Mouse (Mus musculus) R1 (cell line): Measurements from ENCODE around the gene Ext2.

Experiments used
- DNase-seq: peaks from one replicate; pipeline ENCODE4 v3.0.0-alpha.2; 2018; ENCODE audit warnings: low read depth, low spot score

The Ext2 gene

DNA sequence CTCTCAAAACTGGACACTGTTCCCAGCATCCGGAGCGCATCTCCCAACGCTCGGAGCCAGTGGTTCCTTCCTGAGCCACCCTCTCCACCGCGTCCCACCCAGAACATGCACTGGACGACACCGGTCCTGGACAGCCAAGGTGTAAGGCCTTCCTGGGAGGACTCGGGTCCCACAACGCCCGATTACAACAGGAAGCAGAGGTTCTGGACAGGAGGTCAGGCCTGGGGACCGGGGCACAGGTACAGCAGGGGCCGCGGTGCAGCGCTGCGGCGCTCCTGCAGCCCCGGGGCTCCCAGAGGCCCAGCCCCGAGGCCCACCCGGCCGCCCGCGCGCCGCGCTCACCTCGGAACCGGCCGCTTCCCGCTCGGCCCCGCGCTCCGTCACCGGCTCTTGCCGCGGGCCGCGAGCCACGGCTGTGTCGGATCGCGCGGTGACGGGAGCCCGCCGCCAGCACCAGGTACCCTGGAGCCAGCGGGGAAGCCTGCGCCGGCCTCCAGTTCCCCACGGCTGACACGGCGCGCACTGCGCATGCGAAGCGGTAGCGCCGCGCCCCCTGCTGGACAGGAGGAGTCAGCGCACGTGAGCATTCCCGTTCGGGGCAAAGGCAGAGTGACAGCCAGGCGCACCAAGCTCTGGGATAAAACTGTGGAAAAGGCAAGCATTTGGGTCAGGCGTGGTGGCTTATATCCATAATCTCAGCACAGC lies at the start of gene Ext2:
Ext2 (minus strand) TSS at position 524 of the 705 bp plus-strand sequence.
- DNase-seq: peak; percentile 89

DNA sequence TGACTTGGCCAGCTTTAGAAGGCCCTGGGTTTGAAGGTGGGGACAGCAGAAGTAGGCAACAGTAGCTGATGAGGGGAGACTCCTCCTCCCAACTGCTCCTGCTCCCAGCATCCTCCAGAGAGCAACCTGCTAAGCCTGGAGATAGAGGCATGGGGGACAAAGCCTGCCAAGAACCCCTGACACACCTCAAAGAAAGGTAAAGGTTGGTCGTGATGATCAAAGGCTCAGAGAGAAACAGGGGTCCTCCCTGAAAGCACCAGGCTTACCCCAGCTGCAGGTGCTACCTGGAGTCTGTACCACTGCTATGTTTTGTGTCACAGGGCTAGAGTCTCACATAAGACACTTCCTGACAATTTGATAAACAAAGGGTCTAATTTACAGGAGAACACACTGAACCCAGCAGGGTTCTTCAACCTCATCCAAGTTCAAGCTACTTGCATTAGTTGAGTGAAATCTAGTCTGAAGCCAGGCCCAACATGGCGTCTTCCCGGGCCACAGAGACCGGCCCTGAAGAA lies 49.1 kb upstream of the Ext2 start:
- DNase-seq: peak; percentile 93

DNA sequence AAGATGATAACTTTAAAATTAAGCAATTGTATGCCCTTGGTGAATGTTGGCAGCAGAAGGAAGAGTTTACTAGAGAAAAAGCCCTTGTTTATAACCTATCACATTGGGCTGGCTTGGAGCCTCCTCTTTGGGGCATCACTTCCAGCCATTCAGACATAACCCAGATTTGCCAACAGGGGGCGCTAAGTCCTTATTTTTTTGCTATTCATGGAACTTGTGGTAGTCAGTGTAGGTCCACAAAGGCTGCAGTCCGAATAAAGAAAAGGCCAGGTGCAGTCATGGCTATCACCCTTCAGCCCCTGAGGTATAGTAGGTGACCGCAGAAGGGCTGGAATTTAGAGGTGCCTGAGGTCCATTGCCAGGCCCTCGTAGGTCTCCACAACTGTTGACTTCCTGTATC lies 48.5 kb upstream of the Ext2 start:
- DNase-seq: peak; percentile 90

DNA sequence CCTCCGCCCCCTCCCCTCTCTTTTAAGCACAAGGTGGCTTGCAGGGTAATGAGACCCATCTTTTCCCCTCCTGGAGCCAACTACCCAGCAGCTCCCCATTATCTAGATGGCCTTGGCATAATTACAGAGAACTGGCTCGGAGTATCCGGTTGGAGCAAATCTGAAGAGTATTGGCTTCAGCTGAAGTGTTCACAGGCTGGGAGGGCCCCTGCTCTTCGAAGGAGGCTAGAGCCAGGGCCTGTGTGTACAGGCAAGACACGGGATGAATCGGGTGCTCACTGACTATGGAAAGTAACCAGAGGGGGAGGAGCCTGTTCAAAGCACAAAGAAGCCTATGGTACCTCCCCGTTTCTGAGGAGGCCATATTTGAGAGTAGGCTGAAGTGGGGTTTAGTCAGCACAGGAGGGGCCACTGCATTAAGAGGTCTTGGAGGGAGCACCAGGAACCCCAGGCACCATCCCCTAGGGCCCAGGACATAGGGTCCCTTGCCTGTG lies 46.8 kb upstream of the Ext2 start, which contains the start of gene Accsl:
Accsl (minus strand) TSS at position 51 of the 494 bp plus-strand sequence.
- peak; percentile 96 for DNase-seq

DNA sequence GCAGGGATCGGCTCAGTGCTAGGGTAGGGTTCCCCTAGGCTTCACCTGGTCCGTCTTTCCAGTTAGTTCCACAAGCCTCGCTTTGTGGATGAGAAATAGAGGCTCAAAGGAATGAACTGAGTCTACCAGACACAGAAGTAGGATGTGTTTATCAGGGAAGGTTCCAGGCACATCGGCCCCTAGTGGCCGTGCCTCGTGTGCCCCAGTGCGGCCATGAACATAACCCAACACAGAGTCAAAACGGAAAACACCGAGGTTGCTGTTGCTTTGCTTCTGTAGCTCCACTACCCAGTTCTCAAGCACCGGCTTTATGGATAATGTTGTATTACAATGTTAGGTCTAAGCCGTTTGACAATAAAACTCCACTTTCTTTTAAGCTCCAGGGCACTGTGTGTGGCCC lies 46.2 kb upstream of the Ext2 start:
- DNase-seq: peak; percentile 65

GRCm38 (mm10) chr2:93863229-93863628 lies 40.9 kb upstream of the Ext2 start:
- DNase-seq: peak; percentile 68

DNA sequence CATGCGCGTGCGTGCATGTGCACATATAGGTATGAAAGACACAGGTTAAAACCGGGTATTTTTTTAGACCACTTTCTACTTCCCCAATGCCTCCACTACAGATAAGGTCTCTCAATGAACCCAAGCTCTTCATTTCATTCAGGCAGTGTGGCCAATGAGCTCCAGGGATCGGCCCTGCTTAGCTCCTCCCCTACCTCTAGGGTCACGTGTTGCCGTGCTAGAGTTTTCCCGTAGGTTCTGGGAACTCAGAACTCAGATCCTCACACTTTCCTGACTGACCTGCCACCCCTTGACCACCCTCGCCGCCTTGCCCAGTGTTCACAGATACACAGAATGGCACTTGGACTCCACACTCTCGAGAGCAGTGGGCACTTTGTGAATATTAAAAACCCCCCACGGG lies 36.5 kb upstream of the Ext2 start:
- peak; percentile 54 for DNase-seq

DNA sequence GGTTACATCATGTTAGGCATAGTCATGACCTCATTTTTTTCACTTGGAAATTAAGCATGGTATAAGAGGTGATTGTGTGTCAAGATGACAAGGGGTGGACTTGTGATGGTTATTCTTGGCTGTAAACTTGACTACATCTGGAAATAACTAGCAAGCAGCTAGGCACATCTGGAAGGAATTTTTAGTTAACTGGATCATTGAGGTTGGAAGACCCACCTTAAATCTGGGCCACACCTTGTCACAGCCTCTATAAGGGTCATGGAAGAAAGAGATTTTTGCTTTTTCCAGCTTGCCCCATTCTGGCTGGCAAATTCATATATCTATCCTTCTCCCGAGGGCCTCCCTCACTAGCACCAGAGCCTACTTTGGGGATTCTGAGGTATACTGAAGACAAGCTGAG lies 28.9 kb upstream of the Ext2 start:
- no peak for DNase-seq

DNA sequence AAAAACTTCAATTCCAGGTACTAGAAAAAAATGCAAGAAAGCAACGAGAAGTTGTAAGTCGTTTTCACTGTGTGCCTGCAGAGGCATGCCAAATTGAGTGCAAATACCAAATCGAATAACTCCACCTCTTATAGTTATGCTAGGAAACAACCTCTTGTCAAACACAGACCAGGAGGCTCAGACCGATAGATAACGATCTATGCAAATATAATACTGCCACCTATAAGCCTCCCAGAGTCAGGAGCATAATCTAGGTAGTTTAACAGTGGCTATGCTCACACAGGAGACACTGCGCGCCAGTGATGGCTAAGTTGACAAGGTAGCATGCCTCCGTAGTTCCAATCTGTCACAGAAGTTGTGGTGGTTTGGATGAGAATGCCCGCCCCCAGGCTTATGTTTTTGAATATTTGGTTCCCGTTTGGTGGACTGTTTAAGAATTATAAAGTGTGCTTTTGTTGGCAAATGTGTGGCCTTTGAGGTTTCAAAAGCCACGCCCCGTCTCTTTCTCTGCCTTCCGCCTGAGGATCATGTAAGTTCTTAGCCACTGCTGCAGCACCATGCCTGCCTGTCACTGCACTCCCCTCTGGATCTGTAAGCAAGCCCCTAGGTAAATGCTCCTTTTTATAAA lies 28.1 kb upstream of the Ext2 start:
- DNase-seq: no peak

DNA sequence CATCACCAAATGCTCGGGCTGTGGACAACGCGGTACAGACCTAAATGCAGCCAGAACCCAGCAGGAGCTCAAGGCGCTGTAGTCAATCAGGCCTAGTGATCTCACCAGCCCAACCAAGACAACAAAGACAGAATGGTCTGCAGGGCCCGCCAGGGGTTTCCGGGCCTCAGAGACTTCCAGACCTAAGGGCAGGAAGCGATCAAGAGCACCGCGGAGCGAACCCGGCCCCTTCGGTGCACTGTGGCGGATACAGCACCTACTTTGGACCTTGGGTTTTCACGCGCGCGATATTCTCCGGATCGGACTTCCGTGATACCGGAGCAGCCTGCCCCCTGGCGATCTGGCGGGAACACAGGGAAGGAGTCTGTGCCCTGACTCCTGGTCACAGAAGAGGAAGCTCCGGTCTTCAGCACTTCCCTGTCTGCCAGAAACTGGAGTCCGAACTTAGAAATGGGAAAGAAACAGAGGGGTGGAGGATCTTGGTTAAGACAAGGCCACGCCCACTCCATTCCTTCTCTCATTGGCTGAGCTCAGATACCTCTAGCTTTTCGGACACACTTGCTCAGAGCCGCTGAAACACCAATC lies 27.2 kb upstream of the Ext2 start, which contains the start of gene Accs:
Accs (minus strand) TSS at position 439 of the 585 bp plus-strand sequence.
- DNase-seq: peak; percentile 97

GRCm38 (mm10) chr2:93841349-93841748 lies 19.0 kb upstream of the Ext2 start:
- DNase-seq: no peak

DNA sequence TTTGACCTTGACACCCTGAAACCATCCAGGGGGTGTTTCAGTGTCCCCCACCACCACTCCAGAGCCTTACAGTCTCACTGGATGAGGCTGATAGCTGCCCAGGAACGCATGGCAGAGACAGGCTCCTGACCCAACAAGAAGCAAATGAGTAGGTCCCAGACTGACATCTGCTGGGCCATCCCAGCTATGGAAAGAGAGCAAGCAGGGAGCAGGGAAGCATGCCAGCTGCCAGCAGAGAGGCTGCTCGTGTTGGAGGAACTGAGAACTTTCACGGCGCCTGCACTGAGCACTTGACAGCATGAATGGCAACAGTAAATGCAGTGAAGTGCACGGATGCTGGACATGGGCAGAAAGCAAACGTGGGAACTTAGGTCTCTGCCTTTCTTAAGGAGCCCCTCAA lies 17.7 kb upstream of the Ext2 start:
- no peak for DNase-seq

DNA sequence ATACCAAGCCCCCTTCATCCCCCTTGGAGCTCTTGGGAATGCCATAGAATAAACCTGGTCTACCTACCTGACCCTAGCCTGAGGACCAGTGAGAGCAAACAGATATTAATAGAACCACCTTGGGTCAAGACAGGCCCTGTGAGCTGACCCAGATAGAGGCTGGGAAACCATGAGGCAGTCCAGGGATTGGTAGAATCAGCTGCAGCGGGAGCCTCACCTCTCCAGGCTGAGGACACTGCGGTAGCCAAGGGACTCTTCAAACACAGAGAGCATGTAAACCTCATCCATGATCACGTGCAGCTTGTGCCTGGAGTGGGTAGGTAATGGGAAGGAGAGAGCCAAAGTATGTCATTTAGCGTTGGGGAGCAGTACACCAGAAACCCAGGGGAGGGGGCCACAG lies 16.6 kb upstream of the Ext2 start:
- no peak for DNase-seq

DNA sequence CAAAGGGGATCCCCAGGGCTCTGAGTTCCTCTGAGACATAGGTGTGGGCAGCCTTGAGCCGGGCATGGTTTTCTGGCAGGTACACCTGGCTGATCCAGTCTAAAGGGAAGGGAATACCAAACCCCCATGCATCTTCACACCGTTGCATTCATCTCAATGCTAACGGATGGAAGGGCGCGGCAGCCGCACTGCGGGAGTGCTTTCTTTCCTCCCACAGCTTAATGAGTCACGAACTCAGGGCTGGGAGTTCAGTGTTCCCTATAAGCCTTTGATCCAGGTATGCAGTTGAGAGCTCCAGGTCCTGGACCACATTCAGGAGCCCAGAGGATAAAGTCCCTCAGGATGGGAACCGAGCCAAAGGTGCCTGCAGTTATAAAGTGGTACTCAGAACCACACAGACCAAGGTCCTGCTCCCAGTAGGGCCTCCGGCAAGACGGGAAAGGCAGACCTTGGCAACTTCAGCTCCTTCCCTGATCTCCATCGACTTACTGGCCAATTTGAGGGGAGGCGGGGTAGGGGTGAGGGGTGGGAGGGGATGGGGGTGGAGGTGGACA lies 13.9 kb upstream of the Ext2 start:
- DNase-seq: peak; percentile 92

- DNase-seq: peak; percentile 78
Measured at GRCm38 (mm10) chr2:93835596-93835995, 13.2 kb upstream of the Ext2 start.

DNA sequence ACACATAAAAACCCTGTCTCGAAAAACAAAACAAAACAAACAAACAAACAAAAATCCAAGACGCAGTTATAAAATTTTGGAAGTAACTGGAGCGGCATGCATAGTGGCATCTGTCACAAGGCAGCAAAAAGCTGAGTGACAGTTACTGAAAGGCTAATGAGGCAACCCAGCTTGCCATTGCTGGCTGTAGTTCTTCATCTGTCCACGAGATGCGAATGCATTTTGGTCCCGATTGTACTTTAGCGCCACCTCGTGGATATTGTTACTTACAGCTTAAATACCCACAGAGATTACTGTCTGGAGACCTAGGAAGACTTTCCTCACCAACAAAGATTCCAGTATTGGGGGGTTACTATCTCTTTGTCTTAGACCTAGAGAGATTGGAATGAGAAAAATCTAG lies 1.2 kb upstream of the Ext2 start:
- peak; percentile 97 for DNase-seq

DNA sequence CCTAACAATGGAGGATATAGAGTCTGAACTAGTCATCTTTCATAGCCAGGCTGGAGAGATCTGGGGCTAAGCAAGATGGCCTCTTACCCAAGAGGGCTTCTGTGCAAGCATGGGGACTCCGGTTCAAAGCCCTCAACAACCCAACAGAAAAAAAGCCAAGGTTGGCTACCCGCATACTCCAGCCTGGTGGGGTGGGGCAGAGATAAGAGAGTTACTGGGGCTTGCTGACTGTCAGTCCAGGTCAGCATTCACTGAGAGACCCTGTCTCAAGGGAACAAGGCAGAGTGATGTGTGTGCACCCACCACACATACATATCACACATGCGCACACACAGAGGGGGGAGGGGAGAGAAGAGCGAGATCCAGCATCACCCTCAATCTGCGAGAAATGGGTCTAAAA lies 4.6 kb downstream of the Ext2 start:
- no peak for DNase-seq

GRCm38 (mm10) chr2:93813343-93813742 lies 9.0 kb downstream of the Ext2 start:
- peak; percentile 66 for DNase-seq

- DNase-seq: peak; percentile 73
Measured at GRCm38 (mm10) chr2:93811812-93812211, 10.6 kb downstream of the Ext2 start.

- DNase-seq: peak; percentile 46
Measured at GRCm38 (mm10) chr2:93809931-93810330, 12.4 kb downstream of the Ext2 start.

DNA sequence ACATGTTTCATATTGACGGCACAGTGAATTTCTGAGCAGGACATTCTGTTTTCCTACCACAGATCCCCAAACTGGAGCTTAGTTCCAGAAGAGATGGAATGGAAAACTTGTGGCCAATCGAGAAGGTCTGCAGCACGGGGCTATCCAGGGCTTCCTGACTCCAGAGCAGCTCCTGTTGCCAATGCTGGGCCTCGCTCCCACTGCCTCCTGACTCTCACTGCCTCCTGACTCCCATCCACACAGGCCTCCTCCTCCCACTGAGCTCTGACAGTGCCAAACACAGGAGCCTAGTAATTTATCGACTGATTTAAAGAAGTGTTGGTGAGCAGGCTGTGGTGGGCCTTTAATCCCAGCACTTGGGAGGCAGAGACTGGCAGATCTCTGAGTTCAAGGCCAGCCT lies 14.3 kb downstream of the Ext2 start:
- DNase-seq: no peak

- DNase-seq: no peak
Measured at GRCm38 (mm10) chr2:93807440-93807839, 14.9 kb downstream of the Ext2 start.
